Mouse (Mus musculus) hindbrain, embryonic 11.5 days (tissue): ENCODE data around the gene Rnf167. TPM values are rescaled to one million over a fixed set of nuclear protein-coding genes. Genes with fewer than 3 reads are reported as not detected.

ENCODE experiments used
- ATAC-seq: fragments of 200-750 bp; cut with Nextera tagmentation; 2 replicates; pipeline ENCODE4 v1.8.0; 2017; ENCODE audit warnings: mild to moderate bottlenecking, moderate TSS enrichment, moderate library complexity; ENCODE audit not compliant: low FRiP score
- DNase-seq: peaks from one replicate; pipeline ENCODE4 v3.0.0-alpha.2; 2015; ENCODE audit warnings: low spot score
- H3K27ac ChIP-seq: fragments of 300-500 bp; sonication (generic); 2 replicates; pipeline ENCODE4 v1.5.1; 2014; ENCODE audit warnings: mild to moderate bottlenecking, low read depth, low read length
- H3K27me3 ChIP-seq: fragments of 300-500 bp; sonication (generic); 2 replicates; pipeline ENCODE4 v1.6.1; 2014; ENCODE audit warnings: mild to moderate bottlenecking, low read length, moderate library complexity, mixed read lengths; ENCODE audit not compliant: control insufficient read depth, insufficient read depth
- H3K36me3 ChIP-seq: fragments of 300-500 bp; sonication (generic); 2 replicates; pipeline ENCODE4 v1.6.1; 2014; ENCODE audit warnings: mild to moderate bottlenecking, low read length, moderate library complexity, mixed read lengths; ENCODE audit not compliant: control insufficient read depth, insufficient read depth
- H3K4me1 ChIP-seq: fragments of 300-500 bp; sonication (generic); replicated peaks from 2 replicates; pipeline ENCODE4 v1.6.1; 2014; ENCODE audit warnings: low read length, mixed read lengths; ENCODE audit not compliant: control insufficient read depth, insufficient read depth
- H3K4me2 ChIP-seq: fragments of 300-500 bp; sonication (generic); replicated peaks from 2 replicates; pipeline ENCODE4 v1.6.1; 2014; ENCODE audit warnings: mild to moderate bottlenecking, low read depth, low read length
- H3K4me3 ChIP-seq: fragments of 300-500 bp; sonication (generic); 2 replicates; pipeline ENCODE4 v1.5.1; 2014; ENCODE audit warnings: low read depth, low read length
- H3K9ac ChIP-seq: fragments of 300-500 bp; sonication (generic); 2 replicates; pipeline ENCODE4 v1.6.1; 2014; ENCODE audit warnings: low read depth, low read length
- H3K9me3 ChIP-seq: fragments of 300-500 bp; sonication (generic); 2 replicates; pipeline ENCODE4 v1.6.1; 2016; ENCODE audit warnings: low read length; ENCODE audit not compliant: control insufficient read depth
- WGBS: fragments of 180-500 bp; shearing (Covaris S2); extraction: QIAGEN DNeasy Blood & Tissue Kit; methylation state at CpG from one replicate; pipeline ENCODE4 v1.1.7; 2014; 5-methylcytosine and 5-hydroxymethylcytosine counted together
- polyA plus RNA-seq: library from polyadenylated mRNA; unstranded; fragments of >200 nt; fragmentation: Nextera tagmentation; extraction: Ambion mirVana; gene quantifications from 2 replicates; pipeline ENCODE4 v1.2.1, GENCODE M21; 2014

Rnf167 gene
- polyA plus RNA-seq, 1 experiment from 2014 or later, result 94.3 TPM

- no peak for ATAC-seq
- H3K27me3 ChIP-seq, result no peaks in the 10 kb centered on the region
- 83% methylated on average over 16 of the region's 16 CpGs for WGBS
- peaks cover 5% of the 10 kb centered on the region; the same call in 1 of the 2 replicates for H3K4me1 ChIP-seq
- H3K36me3 ChIP-seq, result no peaks in the 10 kb centered on the region
- no peaks in the 10 kb centered on the region for H3K9me3 ChIP-seq
- H3K9ac ChIP-seq, result no peak overlapping the region; the same call in 1 of the 2 replicates
- H3K27ac ChIP-seq, result no peak overlapping the region
- no peak overlapping the region for H3K4me2 ChIP-seq
- no peak overlapping the region for H3K4me3 ChIP-seq
- DNase-seq, result no peak
Observed at GRCm38 (mm10) chr11:70671333-70672047, 24.5 kb downstream of the Rnf167 start.

GRCm38 (mm10) chr11:70674014-70674413 lies 27.0 kb downstream of the Rnf167 start:
- Histone ChIP-seq H3K4me2 (no peak overlapping the region), H3K4me3 (no peak overlapping the region), H3K36me3 (no peaks in the 10 kb centered on the region), H3K27ac (no peak overlapping the region), H3K27me3 (no peaks in the 10 kb centered on the region), H3K9me3 (no peaks in the 10 kb centered on the region), H3K4me1 (peaks cover 5% of the 10 kb centered on the region; the same call in 1 of the 2 replicates), H3K9ac (no peak overlapping the region)
- ATAC-seq, result no peak
- 54% methylated on average over 6 of the region's 6 CpGs for WGBS
- no peak for DNase-seq

- H3K4me3 ChIP-seq, result no peak overlapping the region
- no peaks in the 10 kb centered on the region for H3K9me3 ChIP-seq
- no peak overlapping the region for H3K4me2 ChIP-seq
- H3K36me3 ChIP-seq, result no peaks in the 10 kb centered on the region
- WGBS, result 68% methylated on average over 11 of the region's 11 CpGs
- no peak overlapping the region for H3K9ac ChIP-seq
- DNase-seq (no peak), ATAC-seq (no peak)
- no peaks in the 10 kb centered on the region for H3K27me3 ChIP-seq
- no peak overlapping the region for H3K27ac ChIP-seq
- H3K4me1 ChIP-seq, result peaks cover 5% of the 10 kb centered on the region; the same call in 1 of the 2 replicates
Observed at GRCm38 (mm10) chr11:70674501-70674900, 27.5 kb downstream of the Rnf167 start.

- no peak for ATAC-seq
- Histone ChIP-seq H3K4me1 (peaks cover 5% of the 10 kb centered on the region; the same call in 1 of the 2 replicates), H3K4me3 (no peak overlapping the region), H3K9me3 (no peaks in the 10 kb centered on the region), H3K9ac (no peak overlapping the region), H3K4me2 (no peak overlapping the region), H3K27ac (no peak overlapping the region), H3K27me3 (no peaks in the 10 kb centered on the region), H3K36me3 (no peaks in the 10 kb centered on the region)
- 77% methylated on average over 9 of the region's 9 CpGs for WGBS
- DNase-seq, result no peak
Observed at GRCm38 (mm10) chr11:70678092-70678491, 31.1 kb downstream of the Rnf167 start.

GRCm38 (mm10) chr11:70678576-70678975 lies 31.5 kb downstream of the Rnf167 start:
- Histone ChIP-seq H3K9me3 (no peaks in the 10 kb centered on the region), H3K27me3 (no peaks in the 10 kb centered on the region), H3K27ac (no peak overlapping the region), H3K9ac (no peak overlapping the region), H3K36me3 (no peaks in the 10 kb centered on the region), H3K4me2 (no peak overlapping the region), H3K4me3 (no peak overlapping the region), H3K4me1 (peaks cover 5% of the 10 kb centered on the region; the same call in 1 of the 2 replicates)
- DNase-seq (no peak), ATAC-seq (no peak)
- 39% methylated on average over 2 of the region's 2 CpGs for WGBS

- 96% methylated on average over 8 of the region's 8 CpGs for WGBS
- Histone ChIP-seq H3K9me3 (no peaks in the 10 kb centered on the region), H3K27me3 (no peaks in the 10 kb centered on the region), H3K4me2 (no peak overlapping the region), H3K9ac (no peak overlapping the region), H3K4me3 (no peak overlapping the region), H3K27ac (no peak overlapping the region), H3K4me1 (peaks cover 4% of the 10 kb centered on the region; the same call in 1 of the 2 replicates), H3K36me3 (no peaks in the 10 kb centered on the region)
- DNase-seq, result no peak
- no peak for ATAC-seq
Observed at GRCm38 (mm10) chr11:70679361-70679760, 32.3 kb downstream of the Rnf167 start.

- H3K4me1 ChIP-seq, result peaks cover 3% of the 10 kb centered on the region; the same call in 1 of the 2 replicates
- H3K4me2 ChIP-seq, result no peak overlapping the region
- WGBS, result 91% methylated on average over 8 of the region's 8 CpGs
- no peak overlapping the region for H3K4me3 ChIP-seq
- DNase-seq (no peak), ATAC-seq (no peak)
- no peak overlapping the region for H3K9ac ChIP-seq
- no peaks in the 10 kb centered on the region for H3K36me3 ChIP-seq
- no peaks in the 10 kb centered on the region for H3K9me3 ChIP-seq
- H3K27me3 ChIP-seq, result no peaks in the 10 kb centered on the region
- H3K27ac ChIP-seq, result no peak overlapping the region
Observed at GRCm38 (mm10) chr11:70679894-70680293, 32.9 kb downstream of the Rnf167 start.

- Histone ChIP-seq H3K9ac (no peak overlapping the region), H3K4me2 (no peak overlapping the region), H3K9me3 (no peaks in the 10 kb centered on the region), H3K4me3 (no peak overlapping the region), H3K27me3 (no peaks in the 10 kb centered on the region), H3K4me1 (peaks cover 3% of the 10 kb centered on the region; the same call in 1 of the 2 replicates), H3K27ac (no peak overlapping the region), H3K36me3 (no peaks in the 10 kb centered on the region)
- WGBS, result 67% methylated on average over 12 of the region's 12 CpGs
- DNase-seq (no peak), ATAC-seq (no peak; the same call in 1 of the 2 replicates)
Observed at GRCm38 (mm10) chr11:70681170-70681569, 34.1 kb downstream of the Rnf167 start.
